Mouse (Mus musculus): ENCODE results near the gene Phf21a.
A peak's percentile ranks its signal among the peaks of the same experiment; 100 is the strongest.

The Phf21a gene

GRCm38 (mm10) chr2:92092817-92093216, at the start of gene Phf21a:
TSS of gene Phf21a (plus strand) at chr2:92093117.
- DNase-seq (ENCODE audit: low spot score in 2 of 2) = no peak

DNA sequence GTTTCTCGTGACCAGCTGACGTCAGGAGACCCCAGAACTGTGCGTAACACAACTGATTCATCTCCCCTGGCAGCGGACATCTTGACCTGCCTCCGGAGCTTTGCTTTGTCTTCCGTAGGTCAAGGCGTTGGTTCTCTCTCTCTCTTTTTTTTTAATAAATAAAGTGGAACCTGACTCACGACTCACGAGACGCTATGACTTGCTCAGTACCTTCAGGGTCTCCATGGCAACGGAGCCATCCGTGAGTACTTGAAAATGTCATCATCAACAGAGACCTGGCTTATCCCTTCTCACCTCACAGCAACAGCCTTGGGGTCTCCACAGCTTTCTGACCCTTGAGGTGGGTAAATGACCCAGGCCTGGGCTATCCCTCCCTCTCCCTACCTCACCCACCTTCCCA, 49.6 kb upstream of the Phf21a start:
- no peak for DNase-seq (ENCODE audit: low spot score in 2 of 2)

GRCm38 (mm10) chr2:92047601-92048000, 45.3 kb upstream of the Phf21a start:
- no peak for DNase-seq (ENCODE audit: low spot score in 2 of 2)

- no peak for DNase-seq (ENCODE audit: low spot score in 2 of 2)
Measured at GRCm38 (mm10) chr2:92048034-92048690, 44.8 kb upstream of the Phf21a start.

- peak in 1 of 2 experiments; percentile 43 for DNase-seq (ENCODE audit: low spot score in 2 of 2)
Measured at GRCm38 (mm10) chr2:92052188-92052587, 40.7 kb upstream of the Phf21a start.

GRCm38 (mm10) chr2:92052754-92053153, 40.2 kb upstream of the Phf21a start:
- DNase-seq (ENCODE audit: low spot score in 2 of 2) = no peak

- peak; percentile 82 to 89 for DNase-seq (ENCODE audit: low spot score in 2 of 2)
Measured at GRCm38 (mm10) chr2:92055101-92055813, 37.7 kb upstream of the Phf21a start.

DNA sequence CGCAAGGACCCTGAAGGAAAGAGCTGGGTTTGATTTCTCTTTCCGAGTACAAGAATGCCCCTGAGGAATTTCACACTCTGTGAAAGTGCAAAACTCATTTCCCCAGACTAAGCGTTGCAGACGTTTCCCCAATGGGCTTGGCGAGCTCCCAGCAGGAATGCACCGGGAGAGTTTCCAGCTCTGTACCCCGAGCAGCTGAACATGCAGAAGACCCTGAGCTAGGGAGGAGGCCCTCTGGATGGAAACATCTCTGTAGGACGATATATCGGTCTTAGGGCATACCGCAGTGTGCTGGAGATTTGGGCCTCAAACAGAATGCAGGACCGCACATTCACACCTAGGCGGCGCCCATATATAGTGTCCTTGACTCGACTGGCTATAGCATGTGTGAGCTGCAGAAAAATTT, 37.1 kb upstream of the Phf21a start:
- peak in 1 of 2 experiments; percentile 55 for DNase-seq (ENCODE audit: low spot score in 2 of 2)

- no peak for DNase-seq (ENCODE audit: low spot score in 2 of 2)
Measured at GRCm38 (mm10) chr2:92056760-92057159, 36.2 kb upstream of the Phf21a start.

DNA sequence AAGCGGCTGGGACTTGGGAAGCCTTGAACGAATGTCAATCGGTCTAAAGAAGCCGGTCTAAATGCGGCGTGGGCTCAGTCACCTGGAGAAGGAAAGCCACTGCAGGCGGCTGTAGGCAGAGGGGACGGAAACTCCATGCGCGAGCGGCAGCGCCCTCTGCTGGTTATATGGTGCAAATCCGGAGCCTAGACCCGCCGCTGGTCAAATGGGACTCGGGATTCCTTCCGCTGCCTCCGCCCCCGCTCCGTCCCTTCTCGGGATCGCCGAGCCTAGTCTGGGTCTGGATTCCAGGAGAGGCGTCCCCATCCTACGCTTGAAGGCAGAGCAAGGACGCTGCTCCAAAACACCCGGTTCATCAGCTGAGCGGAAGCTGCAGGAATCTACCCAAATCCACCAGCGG, 34.4 kb upstream of the Phf21a start:
- DNase-seq (ENCODE audit: low spot score in 2 of 2) = peak; percentile 80 to 83

DNA sequence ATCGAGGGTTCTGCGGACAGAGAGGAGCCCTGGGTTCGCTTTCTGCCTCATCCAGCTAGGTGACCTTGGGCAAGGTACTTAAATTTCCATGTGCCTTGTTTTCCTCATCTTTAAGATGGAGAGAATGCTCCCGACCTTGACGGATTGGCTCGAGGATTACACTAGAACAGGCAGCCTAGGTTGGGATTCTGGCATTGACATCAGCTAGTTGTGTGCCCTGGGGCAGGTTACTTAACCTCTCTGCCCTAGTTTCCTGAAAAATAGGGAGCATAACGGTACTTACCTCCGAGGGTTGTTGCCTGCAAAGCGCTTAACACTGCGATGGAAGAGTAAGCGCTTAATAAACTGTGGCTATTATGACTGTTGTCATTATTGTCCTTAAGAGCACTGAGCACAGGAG, 34.0 kb upstream of the Phf21a start:
- DNase-seq (ENCODE audit: low spot score in 2 of 2) = no peak

- DNase-seq (ENCODE audit: low spot score in 2 of 2) = peak; percentile 16 to 49
Measured at GRCm38 (mm10) chr2:92059481-92060220, 33.3 kb upstream of the Phf21a start.

DNA sequence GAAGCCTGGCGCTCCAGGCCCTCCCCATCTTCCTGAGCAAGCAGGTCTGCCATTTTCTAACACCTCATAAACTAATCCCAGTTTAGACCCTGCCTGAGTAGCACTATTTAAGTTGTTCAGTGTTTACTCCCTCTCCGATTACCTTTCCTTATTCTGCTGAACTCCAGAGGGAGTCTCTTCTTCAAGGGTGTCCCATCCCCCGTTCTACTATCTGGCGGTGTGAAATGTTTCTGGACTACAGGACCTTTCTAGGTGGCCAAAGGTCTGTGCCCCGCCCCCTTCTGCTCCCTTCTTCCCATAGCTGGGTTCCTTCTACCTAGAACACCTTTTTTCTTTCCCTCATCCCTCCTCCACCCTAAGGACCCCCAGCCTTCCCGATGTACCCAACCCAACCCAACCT, 32.6 kb upstream of the Phf21a start:
- no peak for DNase-seq (ENCODE audit: low spot score in 2 of 2)

- no peak for DNase-seq (ENCODE audit: low spot score in 2 of 2)
Measured at GRCm38 (mm10) chr2:92061337-92061736, 31.6 kb upstream of the Phf21a start.

GRCm38 (mm10) chr2:92063106-92063505, 29.8 kb upstream of the Phf21a start:
- no peak for DNase-seq (ENCODE audit: low spot score in 2 of 2)

GRCm38 (mm10) chr2:92065269-92065888, 27.5 kb upstream of the Phf21a start:
- no peak for DNase-seq (ENCODE audit: low spot score in 2 of 2)

GRCm38 (mm10) chr2:92065938-92066337, 27.0 kb upstream of the Phf21a start:
- DNase-seq (ENCODE audit: low spot score in 2 of 2) = no peak

DNA sequence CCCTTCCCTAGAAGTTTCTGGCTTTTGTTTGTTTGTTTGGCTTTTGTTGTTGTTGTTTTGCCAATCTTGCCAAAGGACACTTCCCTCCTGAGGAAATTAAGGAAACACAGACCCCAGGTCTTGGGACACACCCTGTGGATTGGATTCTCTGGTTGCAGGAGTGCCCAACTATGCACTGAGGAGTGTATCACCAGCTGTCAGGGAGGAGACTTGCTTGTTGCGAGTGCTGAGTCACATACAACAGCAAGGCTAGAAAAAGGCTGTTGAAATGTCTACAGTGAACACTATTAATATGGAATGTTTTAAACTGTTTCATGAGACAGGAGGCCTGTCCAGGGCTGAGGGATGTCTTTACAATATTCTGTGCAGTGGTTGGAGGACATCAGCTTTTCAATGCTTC, 26.0 kb upstream of the Phf21a start:
- DNase-seq (ENCODE audit: low spot score in 2 of 2) = no peak

GRCm38 (mm10) chr2:92067600-92067999, 25.3 kb upstream of the Phf21a start:
- DNase-seq (ENCODE audit: low spot score in 2 of 2) = no peak

DNA sequence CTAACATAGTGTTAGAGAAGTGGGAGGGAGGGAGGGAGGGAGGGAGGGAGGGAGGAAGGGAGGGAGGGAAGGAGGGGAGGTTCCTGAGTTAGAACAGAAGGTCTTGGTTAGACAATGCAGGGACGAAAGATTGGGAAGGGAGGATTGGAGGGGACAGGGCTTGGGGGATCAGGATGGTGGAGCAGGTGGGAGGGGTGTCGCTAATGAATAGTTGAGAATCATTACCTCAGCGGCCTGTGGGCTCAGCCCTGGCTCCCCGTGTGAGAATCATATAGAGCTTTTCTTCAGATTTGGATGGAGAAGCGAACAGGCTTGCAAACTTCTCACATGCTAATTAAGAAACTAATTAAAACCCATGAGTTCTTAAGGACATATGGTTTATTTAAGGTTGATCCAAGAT, 23.3 kb upstream of the Phf21a start:
- DNase-seq (ENCODE audit: low spot score in 2 of 2) = no peak

DNA sequence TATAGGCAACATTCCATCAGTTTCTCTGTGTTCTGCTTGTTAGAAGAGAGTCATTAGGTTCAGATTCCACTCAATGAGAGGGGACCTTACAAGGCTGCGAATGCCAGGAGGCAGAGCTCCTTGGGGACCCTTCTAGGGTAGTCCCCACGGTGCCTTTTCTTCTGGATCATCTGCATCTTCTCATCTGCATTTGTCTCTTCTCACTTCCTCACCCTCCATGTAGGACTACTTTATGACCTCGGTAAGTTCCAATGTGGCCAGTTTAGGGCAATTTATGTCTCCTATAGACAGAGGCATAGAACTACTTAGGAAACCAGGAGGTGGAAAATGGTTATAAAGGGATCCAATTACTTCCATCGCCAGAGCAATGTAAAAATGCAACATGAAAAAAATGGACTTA, 21.8 kb upstream of the Phf21a start:
- no peak for DNase-seq (ENCODE audit: low spot score in 2 of 2)

DNA sequence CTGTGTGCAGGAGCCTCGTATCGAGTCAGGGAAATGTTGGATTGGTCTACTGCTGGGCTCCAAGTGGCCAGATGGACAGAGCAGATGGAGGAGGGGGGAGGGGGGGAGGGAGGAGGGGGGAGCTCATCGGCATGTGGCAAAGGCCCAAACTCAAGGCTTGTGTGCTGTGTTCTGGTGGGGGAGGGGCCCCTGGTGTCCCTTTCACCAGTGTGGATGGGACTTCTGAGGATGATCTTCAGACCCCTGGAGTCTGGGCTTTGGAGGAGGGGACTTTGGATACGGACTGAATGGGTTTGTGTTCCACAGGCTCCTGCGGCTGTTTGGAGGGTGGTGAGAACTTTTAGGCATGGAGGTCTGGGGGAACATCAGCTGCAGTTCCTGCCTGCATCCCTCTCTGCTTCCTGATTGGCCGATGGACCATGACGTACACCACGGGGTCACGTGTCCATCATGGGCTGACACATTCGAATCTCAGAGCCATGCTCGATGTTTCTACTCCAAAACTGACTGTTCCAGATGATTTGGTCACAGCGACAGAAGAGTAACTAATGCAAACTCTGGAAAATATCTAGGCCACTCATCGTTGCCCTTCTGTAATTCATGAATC, 16.7 kb upstream of the Phf21a start:
- DNase-seq (ENCODE audit: low spot score in 2 of 2) = no peak

Measured in urinary bladder, adult 18-20 months (tissue).